Mouse (Mus musculus) frontal cortex, postnatal 14 days (tissue): ENCODE measurements around the gene Bmp6.

Experiments
- DNase-seq, 2 experiments: peaks; one replicate each; pipeline ENCODE4 v3.0.0; 2022; ENCODE audit warnings: low spot score in 2 of 2

The Bmp6 gene

GRCm38 (mm10) chr13:38429671-38430070, 84.8 kb downstream of the Bmp6 start:
- no peak for DNase-seq

DNA sequence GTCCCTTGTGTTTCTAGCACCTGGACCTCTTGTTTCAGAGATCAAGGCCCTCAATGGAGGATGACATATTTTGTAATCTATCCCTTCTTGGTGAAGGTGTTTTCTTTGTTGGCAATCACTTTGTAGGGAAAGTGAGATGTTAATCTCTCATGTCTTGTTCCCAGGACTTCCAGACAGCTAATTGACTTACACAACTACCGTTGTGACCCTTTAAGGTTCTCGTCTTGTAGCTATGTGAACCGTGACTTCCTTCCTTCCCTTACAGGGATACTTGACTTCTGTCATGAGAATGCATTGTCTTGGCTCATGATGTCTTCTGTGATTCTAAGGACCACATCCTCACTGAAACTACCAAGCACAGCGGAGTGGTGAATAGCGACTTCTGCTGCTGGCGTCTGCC, 85.2 kb downstream of the Bmp6 start:
- DNase-seq: no peak

DNA sequence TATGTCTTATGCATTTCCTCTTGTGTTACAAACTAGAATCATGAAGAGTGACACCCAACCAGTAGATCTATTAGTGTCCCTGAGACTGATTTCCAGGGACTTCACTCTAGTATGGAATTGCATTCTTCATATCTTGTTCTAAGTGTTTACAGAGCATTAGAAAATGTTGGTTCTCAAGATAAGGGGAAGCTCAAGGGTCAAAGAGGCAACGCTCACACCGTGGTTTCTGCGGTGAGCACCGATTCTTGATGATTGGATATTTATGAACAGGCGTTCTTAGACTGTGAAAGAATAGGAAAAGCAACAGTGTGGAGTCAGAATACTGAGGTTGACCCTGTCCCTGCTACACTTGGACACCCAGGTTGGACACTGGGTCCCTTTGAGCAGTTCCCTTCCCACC, 89.9 kb downstream of the Bmp6 start:
- no peak for DNase-seq

GRCm38 (mm10) chr13:38437930-38438329, 93.0 kb downstream of the Bmp6 start:
- DNase-seq: no peak

DNA sequence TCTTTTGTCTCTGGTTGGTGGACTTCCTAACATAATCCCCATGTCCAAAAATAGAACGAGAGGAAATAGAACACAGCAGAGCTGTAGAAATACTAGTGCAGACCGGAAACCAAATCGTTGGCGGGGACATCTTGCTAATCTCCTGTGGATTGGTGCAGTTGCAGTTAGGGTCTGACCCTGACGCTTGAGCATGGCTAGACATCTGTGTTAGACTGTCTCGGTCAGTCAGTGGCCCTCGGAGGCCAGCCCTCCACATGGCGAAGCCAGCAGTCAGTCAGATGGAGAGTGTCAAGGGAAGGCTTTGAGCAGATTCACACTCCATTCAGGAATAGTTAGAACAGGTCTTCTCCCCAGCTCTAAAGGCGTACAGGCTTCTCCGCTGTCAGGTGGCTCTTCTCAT, 95.3 kb downstream of the Bmp6 start:
- DNase-seq: no peak

DNA sequence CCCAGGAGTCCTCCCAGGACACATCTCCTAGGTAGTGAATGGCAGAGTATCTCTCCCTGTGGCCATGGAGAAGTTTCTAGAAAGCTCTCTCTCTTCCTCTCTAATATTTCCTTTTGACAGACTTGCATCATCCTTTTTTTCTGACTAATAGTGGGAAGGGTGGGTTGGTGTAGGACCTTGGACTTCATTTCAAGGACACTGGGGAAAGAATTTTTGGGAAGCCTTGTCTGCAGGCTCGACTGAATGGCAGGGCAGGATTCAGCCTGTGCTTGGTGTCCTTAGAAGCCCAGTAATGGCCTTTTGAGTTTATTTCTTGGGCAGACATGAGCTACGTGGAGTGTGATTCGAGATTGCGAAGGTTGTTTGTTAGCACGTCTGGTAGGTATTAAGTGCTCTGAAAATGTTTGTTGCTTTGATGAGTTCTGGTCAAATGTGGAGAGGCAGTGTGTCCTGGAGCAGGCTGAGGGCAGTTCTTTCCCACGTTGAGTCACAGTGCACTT, 103.7 kb downstream of the Bmp6 start:
- no peak for DNase-seq

DNA sequence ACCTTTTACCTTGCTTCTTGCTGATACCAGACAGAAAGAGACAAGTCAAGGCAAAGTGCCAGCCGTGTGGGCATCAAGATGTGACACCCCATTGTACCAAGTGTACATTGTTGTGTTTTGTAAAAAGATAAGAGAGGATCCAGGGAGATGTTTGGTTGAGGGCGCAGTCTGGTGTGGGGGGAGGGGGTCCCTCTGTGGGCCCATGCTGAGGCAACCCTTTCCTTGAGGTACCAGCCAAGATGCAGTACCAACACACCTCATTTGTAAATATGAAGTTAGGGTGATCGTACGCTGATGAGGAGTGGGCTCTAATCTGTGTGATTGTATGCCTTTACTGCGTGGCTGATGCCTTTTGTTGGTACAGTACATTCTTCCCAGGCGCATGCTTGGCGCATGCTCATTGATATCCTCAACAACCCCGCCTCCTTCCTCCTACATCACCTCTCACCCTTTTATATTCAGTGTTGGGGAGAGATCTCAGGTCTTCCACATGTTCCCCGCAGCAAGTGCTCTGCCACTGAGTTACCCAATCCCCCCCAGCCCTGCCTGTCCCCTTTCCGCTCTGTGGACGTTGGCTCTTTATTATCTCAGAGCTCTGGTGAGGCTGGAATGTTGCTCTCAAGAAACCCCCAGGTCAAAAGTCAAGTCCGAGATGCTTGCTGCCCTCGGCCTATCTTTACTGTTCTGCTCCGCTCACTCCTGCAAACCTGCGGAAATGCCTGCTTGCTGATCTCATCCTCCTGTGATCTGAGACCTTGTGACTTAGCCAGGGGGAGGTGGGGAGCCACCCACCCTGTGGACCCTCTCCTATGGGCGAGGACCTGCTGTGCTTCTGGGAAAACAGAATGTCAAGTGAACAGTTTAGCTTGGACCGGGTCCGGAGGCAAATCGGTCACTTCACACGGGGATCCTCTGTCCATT, 105.4 kb downstream of the Bmp6 start:
- no peak for DNase-seq

GRCm38 (mm10) chr13:38451446-38451845, 106.5 kb downstream of the Bmp6 start:
- no peak for DNase-seq

- DNase-seq: no peak
Measured at GRCm38 (mm10) chr13:38463410-38463809, 118.5 kb downstream of the Bmp6 start.

GRCm38 (mm10) chr13:38470882-38471281, 126.0 kb downstream of the Bmp6 start:
- DNase-seq: no peak

DNA sequence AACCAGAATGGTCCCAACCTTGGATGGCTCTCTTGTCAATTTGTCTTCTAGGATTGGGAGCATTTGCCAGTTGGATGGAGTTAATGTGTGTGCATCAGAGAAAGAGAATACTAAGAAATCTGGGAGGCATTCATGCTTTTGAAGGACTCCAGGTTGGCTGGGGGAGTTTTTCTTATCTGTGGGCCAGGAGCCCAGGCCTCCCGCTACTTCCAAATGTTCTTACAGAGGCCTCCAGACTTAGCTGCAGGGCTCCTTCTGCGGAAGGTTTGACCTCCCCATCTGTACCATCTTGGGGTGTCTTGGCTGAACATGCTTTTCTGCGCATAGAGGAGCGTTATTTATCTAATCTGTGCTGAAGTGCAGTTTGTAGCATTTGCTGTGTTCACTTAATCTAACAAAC, 127.7 kb downstream of the Bmp6 start:
- no peak for DNase-seq

DNA sequence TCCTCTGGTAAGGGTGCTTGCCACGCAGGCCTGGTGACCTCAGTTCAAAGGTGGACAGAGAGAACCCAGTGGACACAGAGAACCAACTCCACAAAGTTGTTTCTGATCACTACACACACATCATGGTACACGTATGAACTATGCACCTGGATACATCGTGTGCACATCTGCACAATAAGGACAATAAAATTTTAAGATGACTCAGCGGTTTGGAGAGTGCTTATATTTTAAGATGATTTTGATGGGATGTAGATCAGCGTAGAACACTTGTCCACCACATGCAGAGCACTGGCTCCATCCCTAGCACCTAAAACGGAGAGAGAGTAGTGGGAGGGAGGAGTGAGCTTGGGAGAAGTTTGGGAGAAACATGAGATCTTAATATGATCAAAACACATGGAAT, 128.6 kb downstream of the Bmp6 start:
- no peak for DNase-seq

GRCm38 (mm10) chr13:38476936-38477335, 132.0 kb downstream of the Bmp6 start:
- DNase-seq: no peak

DNA sequence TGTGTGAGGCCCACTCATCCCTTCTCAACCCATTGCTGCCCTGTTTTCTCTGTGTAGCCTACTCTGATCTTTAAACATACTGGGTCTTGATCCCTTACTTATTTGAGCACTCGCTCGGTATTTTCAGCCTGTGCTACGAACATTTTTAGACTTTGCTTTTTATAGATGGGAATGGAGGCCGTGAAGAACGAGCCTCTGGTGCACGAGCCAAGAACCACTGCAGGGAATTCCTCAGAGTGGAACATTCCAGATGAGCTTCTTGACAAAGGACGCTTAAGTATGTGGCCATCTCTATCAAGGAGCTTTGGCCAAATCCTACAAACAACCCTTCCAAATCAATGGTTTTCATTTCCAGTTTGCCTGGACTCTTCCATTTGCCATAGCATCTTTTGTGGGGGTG, 136.1 kb downstream of the Bmp6 start:
- DNase-seq: no peak

GRCm38 (mm10) chr13:38484701-38485100, 139.8 kb downstream of the Bmp6 start:
- DNase-seq: no peak

- DNase-seq: no peak
Measured at GRCm38 (mm10) chr13:38486767-38487166, 141.9 kb downstream of the Bmp6 start.

DNA sequence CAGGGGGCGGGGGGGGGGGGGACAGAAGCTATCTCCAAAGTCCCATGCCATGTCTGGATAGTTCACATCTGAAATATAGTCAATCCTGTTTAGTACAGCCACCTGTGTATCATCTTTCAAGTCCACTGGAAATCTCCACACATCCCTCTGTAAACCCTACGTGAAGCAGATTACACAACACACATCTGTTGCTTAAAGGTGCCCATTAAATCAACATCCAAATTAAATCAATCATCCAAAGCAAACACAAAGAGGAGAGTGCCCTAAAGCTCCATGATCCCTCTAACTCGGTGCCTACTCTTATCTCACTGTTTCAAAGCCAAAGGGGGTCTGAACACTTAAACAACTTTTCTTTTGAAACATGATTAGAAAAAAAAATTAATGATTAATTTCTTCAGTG, 151.8 kb downstream of the Bmp6 start:
- DNase-seq: no peak

- DNase-seq: no peak
Measured at GRCm38 (mm10) chr13:38501314-38501713, 156.4 kb downstream of the Bmp6 start.

GRCm38 (mm10) chr13:38503137-38503849, 158.4 kb downstream of the Bmp6 start:
- no peak for DNase-seq

DNA sequence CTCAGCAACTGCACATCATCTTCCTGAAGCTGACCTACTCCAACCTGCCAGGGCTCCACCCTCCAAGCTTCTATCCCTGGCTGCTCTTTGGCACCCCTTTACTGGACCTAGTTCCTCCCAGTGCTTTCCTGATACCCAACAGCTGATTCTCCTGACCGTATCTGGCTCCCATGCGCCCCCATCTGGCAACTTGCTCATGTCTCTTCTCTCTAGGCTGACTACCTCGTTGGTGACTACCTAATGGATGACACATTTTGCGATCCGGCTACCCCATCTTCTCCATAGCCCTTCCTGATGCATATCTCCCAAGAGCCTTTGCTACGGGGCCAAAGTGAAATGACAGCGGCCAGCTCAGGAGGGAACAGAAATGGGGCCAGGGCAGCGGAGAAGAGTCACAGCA, 161.4 kb downstream of the Bmp6 start:
- peak in 1 of 2 experiments; percentile 37 for DNase-seq

DNA sequence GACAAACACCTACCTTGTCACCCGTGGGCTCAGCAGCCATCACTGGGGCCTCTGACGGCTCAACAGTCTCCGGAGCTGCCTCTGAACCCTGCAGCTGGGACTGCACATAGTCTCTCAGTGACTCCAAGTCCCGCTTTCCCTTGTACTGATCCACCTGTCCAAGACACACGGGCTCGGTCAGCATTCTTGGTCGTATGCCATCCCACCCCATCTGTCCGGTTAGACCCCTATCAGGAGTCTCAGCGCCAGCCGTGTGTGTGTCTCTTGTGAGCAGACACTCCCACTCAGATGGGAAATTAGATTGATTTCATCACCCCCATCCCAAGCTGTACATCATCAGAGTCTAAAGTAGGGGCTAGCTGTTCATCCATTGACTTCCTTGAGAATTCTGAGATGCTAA, 162.0 kb downstream of the Bmp6 start:
- DNase-seq: no peak

GRCm38 (mm10) chr13:38509681-38510341, 164.9 kb downstream of the Bmp6 start:
- DNase-seq: no peak
